ENCODE assay signal across 18 mouse cellular contexts in genomic region chr7:125480518-125480917, GRCm38 (mm10). TPM values are rescaled to one million over a fixed set of nuclear protein-coding genes. Genes with fewer than 3 reads are reported as not detected.
DNase-seq lines count a peak whose midpoint lies in the region; ATAC-seq and TF ChIP-seq lines count a peak whose summit lies in the region.
"Had no signal": no experiment of that assay in that cellular context is flagged by ENCODE, and none has a peak within 500 bp of the region (broad histone marks: within the 10 kb centered on the region; RNA-seq: fewer than 3 reads in every experiment).

No protein-coding gene starts in this region.

- ATAC-seq in liver, embryonic 14.5 days (ENCODE audit: insufficient read depth), result peak; percentile 46
- peak; percentile 63 for ATAC-seq in megakaryocyte progenitor cell, adult 5-6 weeks (replicated peaks; ENCODE audit: poor library complexity)
- ATAC-seq in hindbrain, embryonic 14.5 days (ENCODE audit: low FRiP score), result no peak
- ATAC-seq: forebrain, embryonic 13.5 days; forebrain, postnatal 0 days; hindbrain, postnatal 0 days had no signal

- H3K4me1 ChIP-seq in liver, embryonic 14.5 days (replicated peaks; ENCODE audit: control insufficient read depth in 2 of 2, insufficient read depth in 2 of 2, low read length in 1 of 2), result peaks cover 19 to 45% of the 10 kb centered on the region in 2 experiments
- H3K4me1 ChIP-seq in hindbrain, embryonic 14.5 days (replicated peaks; ENCODE audit: control insufficient read depth, insufficient read depth, low read length), result peaks cover under 1% of the 10 kb centered on the region; the same call in 1 of the 2 replicates

- DNase-seq in liver, result peak; percentile 54
- no peak for DNase-seq in liver, embryonic 14.5 days (ENCODE audit: low read depth in 3 of 3, low spot score in 3 of 3)
- DNase-seq in hindbrain, embryonic 14.5 days (ENCODE audit: low spot score), result no peak
- no peak for DNase-seq in heart, postnatal 36 days
- no peak for DNase-seq in ovary, postnatal 36 days (ENCODE audit: low spot score)
- DNase-seq: adrenal gland, postnatal 10 days; cerebellum, adult 11 months; cerebellum, adult 9-10 months; cerebellum, postnatal 25 days; forebrain, postnatal 0 days; gastrocnemius, postnatal 14 days; heart, postnatal 4 days had no signal

- no peaks in the 10 kb centered on the region for H3K9me3 ChIP-seq in liver, embryonic 14.5 days (ENCODE audit: control insufficient read depth, low read length)
- no peaks in the 10 kb centered on the region for H3K9me3 ChIP-seq in hindbrain, embryonic 14.5 days (ENCODE audit: control insufficient read depth, low read length)
- H3K9me3 ChIP-seq: embryonic facial prominence, embryonic 12.5 days; forebrain, embryonic 13.5 days; heart, embryonic 13.5 days; hindbrain, embryonic 12.5 days had no signal

- intact Hi-C loops in heart, postnatal 36 days (cut with DNase I), result no loop called here

- H3K4me2 ChIP-seq in liver, embryonic 14.5 days (ENCODE audit: low read depth), result no peak overlapping the region
- no peak overlapping the region for H3K4me2 ChIP-seq in hindbrain, embryonic 14.5 days (replicated peaks)
- H3K4me2 ChIP-seq: embryonic facial prominence, embryonic 12.5 days; forebrain, embryonic 13.5 days; heart, embryonic 13.5 days; hindbrain, embryonic 12.5 days had no signal

- H3K9ac ChIP-seq in liver, embryonic 14.5 days (replicated peaks), result no peak overlapping the region
- no peak overlapping the region for H3K9ac ChIP-seq in hindbrain, embryonic 14.5 days
- H3K9ac ChIP-seq: embryonic facial prominence, embryonic 12.5 days; forebrain, embryonic 13.5 days; forebrain, postnatal 0 days; heart, embryonic 13.5 days; hindbrain, embryonic 12.5 days had no signal

- no peak overlapping the region for H3K4me3 ChIP-seq in liver, embryonic 14.5 days (ENCODE audit: insufficient read depth in 1 of 2, low read depth in 2 of 2, low read length in 2 of 2)
- no peak overlapping the region for H3K4me3 ChIP-seq in hindbrain, embryonic 14.5 days (replicated peaks; ENCODE audit: low read length)
- H3K4me3 ChIP-seq: embryonic facial prominence, embryonic 12.5 days; forebrain, embryonic 13.5 days; heart, embryonic 13.5 days; hindbrain, embryonic 12.5 days had no signal

- TF ChIP-seq EP300 in liver, embryonic 14.5 days (IDR thresholded peaks at IDR 0.05; ENCODE audit: low read depth), result no peak

- TF ChIP-seq CTCF in liver, embryonic 14.5 days (IDR thresholded peaks at IDR 0.05; ENCODE audit: low read depth), result no peak

- H3K36me3 ChIP-seq in liver, embryonic 14.5 days (replicated peaks; ENCODE audit: control insufficient read depth, insufficient read depth, low read depth), result peaks cover 3% of the 10 kb centered on the region
- peaks cover 44% of the 10 kb centered on the region for H3K36me3 ChIP-seq in hindbrain, embryonic 14.5 days (replicated peaks; ENCODE audit: control insufficient read depth, insufficient read depth)

- WGBS in liver, embryonic 14.5 days (ENCODE audit: insufficient replicate concordance), result 49% methylated on average over 4 of the region's 4 CpGs
- WGBS in hindbrain, embryonic 14.5 days, result 94% methylated on average over 4 of the region's 4 CpGs

- no peaks in the 10 kb centered on the region for H3K27me3 ChIP-seq in liver, embryonic 14.5 days (ENCODE audit: control insufficient read depth, insufficient read depth, low read length)
- H3K27me3 ChIP-seq in hindbrain, embryonic 14.5 days (ENCODE audit: control insufficient read depth, insufficient read depth, low read length), result no peaks in the 10 kb centered on the region
- H3K27me3 ChIP-seq: embryonic facial prominence, embryonic 12.5 days; forebrain, embryonic 13.5 days; heart, embryonic 13.5 days; hindbrain, embryonic 12.5 days had no signal

- no peak overlapping the region for H3K27ac ChIP-seq in liver, embryonic 14.5 days
- no peak overlapping the region for H3K27ac ChIP-seq in hindbrain, embryonic 14.5 days
- H3K27ac ChIP-seq: embryonic facial prominence, embryonic 12.5 days; forebrain, embryonic 13.5 days; heart, embryonic 13.5 days; hindbrain, embryonic 12.5 days; hindbrain, postnatal 0 days had no signal

RNA-seq across cellular contexts. Expression of gene Nsmce1, which starts 10.9 kb away (rescaled TPM):
- 27.5 and 42.3 TPM in 2 replicates for polyA plus RNA-seq in liver, embryonic 14.5 days (2012; rRNA removed)
- 90.1 and 92.5 TPM in 2 replicates for polyA plus RNA-seq in liver, embryonic 14.5 days (2014; fragmentation: Nextera tagmentation; extraction: Ambion mirVana)
- 76.9 and 80.9 TPM in 2 replicates for total RNA-seq in megakaryocyte progenitor cell, adult 5-6 weeks (2015)
- total RNA-seq in megakaryocyte progenitor cell, adult 5-6 weeks (2017), result 71.8 and 77.2 TPM in 2 replicates
- polyA plus RNA-seq in hindbrain, embryonic 14.5 days (2014; fragmentation: Nextera tagmentation; extraction: Ambion mirVana), result 86.0 and 94.8 TPM in 2 replicates
- 10 to 100 TPM; 32.3 to 37.0 TPM for total RNA-seq in heart, postnatal 36 days (2021)

RNA-seq across cellular contexts. Expression of gene Kdm8, which starts 36.0 kb away (rescaled TPM):
- polyA plus RNA-seq in liver, embryonic 14.5 days (2012; rRNA removed), result 5.7 and 6.1 TPM in 2 replicates
- polyA plus RNA-seq in liver, embryonic 14.5 days (2014; fragmentation: Nextera tagmentation; extraction: Ambion mirVana), result 4.7 and 6.4 TPM in 2 replicates
- 3.5 and 3.7 TPM in 2 replicates for total RNA-seq in megakaryocyte progenitor cell, adult 5-6 weeks (2015)
- total RNA-seq in megakaryocyte progenitor cell, adult 5-6 weeks (2017), result 5.8 and 8.0 TPM in 2 replicates
- 4.1 and 5.2 TPM in 2 replicates for polyA plus RNA-seq in hindbrain, embryonic 14.5 days (2014; fragmentation: Nextera tagmentation; extraction: Ambion mirVana)
- 1 to 10 TPM; 3.0 to 5.6 TPM for total RNA-seq in heart, postnatal 36 days (2021)
